Comparison of ENCODE assay signal across 8 mouse cellular contexts in the genomic region with DNA sequence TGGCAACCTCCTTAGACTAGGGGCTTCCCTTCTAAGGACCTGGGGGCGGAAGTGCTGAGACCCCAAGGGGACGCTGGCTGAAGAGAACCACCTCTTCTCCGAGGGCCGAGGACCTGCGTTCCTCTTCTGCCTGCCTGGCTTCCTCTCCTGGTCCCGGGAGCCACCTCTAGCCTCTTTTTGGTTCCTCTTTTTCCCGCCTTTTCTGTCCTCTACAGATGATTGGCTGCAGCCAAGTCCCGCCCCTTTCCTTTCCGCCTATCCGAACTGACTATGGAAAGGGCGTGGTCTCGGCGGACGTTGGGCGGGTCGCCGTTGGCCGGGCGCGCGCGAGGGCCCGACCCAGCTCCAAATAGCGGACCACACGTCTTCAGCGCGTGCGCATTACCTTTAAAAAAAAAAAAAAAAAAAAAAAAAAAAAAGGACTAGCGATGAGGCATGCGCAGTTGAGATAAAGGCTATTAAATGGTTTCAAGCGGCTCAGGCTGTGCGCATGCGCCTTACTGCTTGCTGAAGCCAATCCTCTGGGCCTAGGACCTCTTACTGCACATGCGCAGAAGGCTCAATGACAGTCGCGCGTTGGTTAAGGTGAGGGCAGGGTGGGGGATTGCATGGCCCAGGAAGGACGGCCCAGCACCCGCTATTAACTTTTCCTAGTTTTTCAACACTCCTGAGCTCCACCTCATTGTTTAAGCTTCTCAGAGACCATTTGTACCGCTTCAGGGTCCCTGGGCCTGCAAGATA. TPM values are rescaled to one million over a fixed set of nuclear protein-coding genes. Genes with fewer than 3 reads are reported as not detected.
DNase-seq lines count a peak whose midpoint lies in the region; ATAC-seq and TF ChIP-seq lines count a peak whose summit lies in the region.

TSS of gene Syngr4 (minus strand) at position 198 of the 741 bp plus-strand sequence.
TSS of gene Tmem143 (plus strand) at position 425 of the 741 bp plus-strand sequence.

- peaks cover 0 to 3% of the 10 kb centered on the region in 2 experiments; a peak in 1 of 4 replicates for H3K36me3 ChIP-seq in MEL (ENCODE audit: control insufficient read depth in 1 of 2, insufficient read depth in 2 of 2, low read length in 2 of 2)
- H3K36me3 ChIP-seq in forebrain, postnatal 0 days (ENCODE audit: insufficient read depth) = no peaks in the 10 kb centered on the region
- H3K36me3 ChIP-seq in lung, embryonic 15.5 days = no peaks in the 10 kb centered on the region

- peak within 1 kb of the TSS; percentile 63 to 80 for H3K4me3 ChIP-seq in MEL (ENCODE audit: control insufficient read depth in 1 of 2, insufficient read depth in 1 of 2, low read depth in 2 of 2, low read length in 2 of 2)
- peak within 1 kb of the TSS; percentile 87 for H3K4me3 ChIP-seq in cerebellum, adult 2 months (replicated peaks; ENCODE audit: insufficient read depth, low read depth, low read length)
- peak within 1 kb of the TSS; percentile 55 for H3K4me3 ChIP-seq in forebrain, postnatal 0 days (ENCODE audit: low read depth, low read length)
- peak within 1 kb of the TSS; percentile 45 for H3K4me3 ChIP-seq in lung, embryonic 15.5 days

- H3K9ac ChIP-seq in MEL (ENCODE audit: control insufficient read depth, low read depth, low read length, poor library complexity, severe bottlenecking) = peak within 1 kb of the TSS; percentile 92
- peak within 1 kb of the TSS; percentile 63 for H3K9ac ChIP-seq in forebrain, postnatal 0 days
- peak within 1 kb of the TSS; percentile 53 for H3K9ac ChIP-seq in lung, embryonic 15.5 days

- WGBS in cerebellum, adult 2 months = under 1% methylated on average over 40 of the region's 40 CpGs
- WGBS in forebrain, postnatal 0 days = 1% methylated on average over 40 of the region's 40 CpGs
- WGBS in lung, embryonic 15.5 days = under 1% methylated on average over 40 of the region's 40 CpGs

- H3K4me1 ChIP-seq in MEL (ENCODE audit: control insufficient read depth in 1 of 2, insufficient read depth in 2 of 2, low read length in 2 of 2) = peaks cover 0 to 10% of the 10 kb centered on the region in 2 experiments; a peak in 2 of 4 replicates
- no peaks in the 10 kb centered on the region for H3K4me1 ChIP-seq in cerebellum, adult 2 months (ENCODE audit: control insufficient read depth, insufficient read depth, low read length)
- H3K4me1 ChIP-seq in forebrain, postnatal 0 days (ENCODE audit: insufficient read depth) = no peaks in the 10 kb centered on the region
- peaks cover 15% of the 10 kb centered on the region for H3K4me1 ChIP-seq in lung, embryonic 15.5 days

- H3K79me2 ChIP-seq in MEL (ENCODE audit: control insufficient read depth, insufficient read depth, low read length, poor library complexity) = peaks cover 5% of the 10 kb centered on the region; the same call in 1 of the 2 replicates

- no peak for TF ChIP-seq EP300 in MEL (IDR thresholded peaks at IDR 0.05; ENCODE audit: low read depth in 1 of 2, low read length in 2 of 2)

- ATAC-seq in forebrain, postnatal 0 days = peak; percentile 93
- ATAC-seq in lung, embryonic 15.5 days (ENCODE audit: borderline replicate concordance, extremely low read depth, low FRiP score, low TSS enrichment) = peak; percentile 90

- DNase-seq in MEL (ENCODE audit: low read depth, low spot score) = peak; percentile 99
- peak; percentile 97 to 99 for DNase-seq in cerebellum, adult 2 months
- DNase-seq in forebrain, postnatal 0 days = peak; percentile 99
- DNase-seq in heart, postnatal 4 days = peak; percentile 98
- DNase-seq in layer of hippocampus, adult 8-10 months (ENCODE audit: low spot score in 2 of 2) = peak; percentile 97
- DNase-seq in ovary, adult 18-20 months (ENCODE audit: low spot score) = peak; percentile 97
- peak; percentile 98 for DNase-seq in thymus, postnatal 0 days (ENCODE audit: low spot score)

- no peaks in the 10 kb centered on the region for H3K27me3 ChIP-seq in MEL (ENCODE audit: control insufficient read depth in 1 of 2, insufficient read depth in 2 of 2, low read length in 2 of 2)
- no peaks in the 10 kb centered on the region for H3K27me3 ChIP-seq in cerebellum, adult 2 months (ENCODE audit: control insufficient read depth, insufficient read depth, low read length)
- H3K27me3 ChIP-seq in forebrain, postnatal 0 days (ENCODE audit: insufficient read depth, low read length) = no peaks in the 10 kb centered on the region
- H3K27me3 ChIP-seq in lung, embryonic 15.5 days = no peaks in the 10 kb centered on the region

- peak; percentile 68 to 89 for TF ChIP-seq POLR2A in MEL (IDR thresholded peaks at IDR 0.05; ENCODE audit: control insufficient read depth in 1 of 2, insufficient read depth in 1 of 2, low read depth in 1 of 2, low read length in 2 of 2, poor library complexity in 1 of 2)
- TF ChIP-seq POLR2A in cerebellum, adult 2 months (IDR thresholded peaks at IDR 0.05; ENCODE audit: borderline replicate concordance, insufficient read depth, low read length) = peak; percentile 97

- no peak for TF ChIP-seq RAD21 in MEL (IDR thresholded peaks at IDR 0.05; ENCODE audit: low read depth, low read length)

- peak within 1 kb of the TSS; percentile 90 for H3K27ac ChIP-seq in MEL (ENCODE audit: control insufficient read depth, low read depth, low read length)
- peak within 1 kb of the TSS; percentile 80 for H3K27ac ChIP-seq in cerebellum, adult 2 months (ENCODE audit: insufficient read depth, low read length)
- H3K27ac ChIP-seq in forebrain, postnatal 0 days (ENCODE audit: low read depth, low read length) = peak within 1 kb of the TSS; percentile 74
- H3K27ac ChIP-seq in lung, embryonic 15.5 days = peak within 1 kb of the TSS; percentile 73

- no peaks in the 10 kb centered on the region for H3K9me3 ChIP-seq in MEL (replicated peaks; ENCODE audit: insufficient read depth, low read length)
- H3K9me3 ChIP-seq in forebrain, postnatal 0 days (ENCODE audit: low read length) = no peaks in the 10 kb centered on the region
- H3K9me3 ChIP-seq in lung, embryonic 15.5 days = no peaks in the 10 kb centered on the region

- peak within 1 kb of the TSS; percentile 71 for H3K4me2 ChIP-seq in forebrain, postnatal 0 days (ENCODE audit: low read depth)
- peak within 1 kb of the TSS; percentile 81 for H3K4me2 ChIP-seq in lung, embryonic 15.5 days

- no peak for TF ChIP-seq CTCF in MEL (IDR thresholded peaks at IDR 0.05 in 2 of 3, conservative IDR thresholded peaks at IDR 0.05 in 1 of 3; ENCODE audit: control insufficient read depth in 1 of 3, insufficient read depth in 1 of 3, low read depth in 2 of 3, low read length in 3 of 3, poor library complexity in 1 of 3, severe bottlenecking in 1 of 3)
- no peak for TF ChIP-seq CTCF in cerebellum, adult 2 months (IDR thresholded peaks at IDR 0.05; ENCODE audit: borderline replicate concordance, insufficient read depth, low read depth, low read length)
- no peak for TF ChIP-seq CTCF in forebrain, postnatal 0 days (IDR thresholded peaks at IDR 0.05; ENCODE audit: low read depth)

TF ChIP-seq in MEL, 35 proteins besides CTCF, POLR2A, EP300 and RAD21 (continues in another document):
- TF ChIP-seq GABPA (IDR thresholded peaks at IDR 0.05; ENCODE audit: low read depth, low read length) (no peak), KAT2A (conservative IDR thresholded peaks at IDR 0.05; ENCODE audit: low read depth, low read length) (peak; percentile 26), HCFC1 (IDR thresholded peaks at IDR 0.05; ENCODE audit: low read depth, low read length) (peak; percentile 84), JUND (IDR thresholded peaks at IDR 0.05; ENCODE audit: low read depth, low read length) (no peak), ETS1 (IDR thresholded peaks at IDR 0.05; ENCODE audit: low read depth, low read length) (peak; percentile 6; the same call in 1 of the 2 replicates), ZKSCAN1 (IDR thresholded peaks at IDR 0.05; ENCODE audit: low read depth, low read length) (no peak; the same call in 1 of the 2 replicates), TAL1 (IDR thresholded peaks at IDR 0.05; ENCODE audit: low read length) (no peak), SIN3A (IDR thresholded peaks at IDR 0.05; ENCODE audit: low read length) (no peak; the same call in 1 of the 2 replicates), NRF1 (IDR thresholded peaks at IDR 0.05; ENCODE audit: insufficient read depth, low read depth, low read length, poor library complexity, severe bottlenecking) (peak; percentile 82), ZMIZ1 (IDR thresholded peaks at IDR 0.05; ENCODE audit: low read depth, low read length) (peak; percentile 94), MAZ (IDR thresholded peaks at IDR 0.05; ENCODE audit: low read depth, low read length) (peak; percentile 64; the same call in 1 of the 2 replicates), USF1 (IDR thresholded peaks at IDR 0.05; ENCODE audit: low read depth, low read length) (no peak; the same call in 1 of the 2 replicates), CHD1 (IDR thresholded peaks at IDR 0.05; ENCODE audit: low read depth, low read length) (no peak), E2F4 (IDR thresholded peaks at IDR 0.05; ENCODE audit: borderline replicate concordance, low read depth, low read length) (peak; percentile 91)

RNA-seq across cellular contexts. Expression of gene Syngr4, which starts in this region (rescaled TPM):
- total RNA-seq in MEL (2012; rRNA removed) = 0.33 and 0.46 TPM in 2 replicates
- 1 to 10 TPM in 1 of 2 experiments, not detected in 1; 1.1 TPM for polyA plus RNA-seq in MEL (2012; ENCODE audit: insufficient read depth in 1 of 2, insufficient read length in 2 of 2, low read depth in 1 of 2, low replicate concordance in 2 of 2, missing spikeins in 1 of 2)
- not detected in 2 replicates for polyA plus RNA-seq in cerebellum, adult 2 months (2012; rRNA removed)
- 0.31 TPM in 1 of 2 replicates, not detected in the other for total RNA-seq in forebrain, postnatal 0 days (2014; rRNA removed)
- polyA plus RNA-seq in forebrain, postnatal 0 days (2015; fragmentation: Nextera tagmentation; extraction: Ambion mirVana) = 0.40 TPM in 2 replicates
- total RNA-seq in heart, postnatal 4 days (2021) = 1 to 10 TPM in 1 of 2 experiments, under 1 TPM in 1; 0.90 to 1.3 TPM
- under 1 TPM in 1 of 4 experiments, not detected in 3; 0.64 TPM for total RNA-seq in layer of hippocampus, adult 8-10 months (2022)
- 1.1 and 1.2 TPM in 2 replicates for polyA plus RNA-seq in lung, embryonic 15.5 days (2015; fragmentation: Nextera tagmentation; extraction: Ambion mirVana)
- 1.4 and 1.5 TPM in 2 replicates for polyA plus RNA-seq in thymus, postnatal 0 days (2015; fragmentation: Nextera tagmentation; extraction: Ambion mirVana)

RNA-seq across cellular contexts. Expression of gene Tmem143, which starts in this region (rescaled TPM):
- total RNA-seq in MEL (2012; rRNA removed) = 10.1 and 10.7 TPM in 2 replicates
- 10 to 100 TPM in 1 of 2 experiments, not detected in 1; 20.1 TPM for polyA plus RNA-seq in MEL (2012; ENCODE audit: insufficient read depth in 1 of 2, insufficient read length in 2 of 2, low read depth in 1 of 2, low replicate concordance in 2 of 2, missing spikeins in 1 of 2)
- 42.0 and 46.5 TPM in 2 replicates for polyA plus RNA-seq in cerebellum, adult 2 months (2012; rRNA removed)
- total RNA-seq in forebrain, postnatal 0 days (2014; rRNA removed) = 22.1 and 29.7 TPM in 2 replicates
- polyA plus RNA-seq in forebrain, postnatal 0 days (2015; fragmentation: Nextera tagmentation; extraction: Ambion mirVana) = 4.9 and 5.7 TPM in 2 replicates
- total RNA-seq in heart, postnatal 4 days (2021) = 10 to 100 TPM; 36.9 to 43.9 TPM
- 10 to 100 TPM; 19.8 to 24.1 (median 21.2) TPM for total RNA-seq in layer of hippocampus, adult 8-10 months (2022)
- polyA plus RNA-seq in lung, embryonic 15.5 days (2015; fragmentation: Nextera tagmentation; extraction: Ambion mirVana) = 5.5 and 5.6 TPM in 2 replicates
- polyA plus RNA-seq in thymus, postnatal 0 days (2015; fragmentation: Nextera tagmentation; extraction: Ambion mirVana) = 4.3 and 4.6 TPM in 2 replicates

Comparison
In these comparisons a context has a peak if more than half of its experiments do, and no peak if none do; other contexts are left out.
1. Peak in every context shown above with its lines: DNase-seq, ATAC-seq, H3K4me3 ChIP-seq and H3K27ac ChIP-seq.